ENCODE assay signal across 12 mouse cellular contexts in the genomic region with DNA sequence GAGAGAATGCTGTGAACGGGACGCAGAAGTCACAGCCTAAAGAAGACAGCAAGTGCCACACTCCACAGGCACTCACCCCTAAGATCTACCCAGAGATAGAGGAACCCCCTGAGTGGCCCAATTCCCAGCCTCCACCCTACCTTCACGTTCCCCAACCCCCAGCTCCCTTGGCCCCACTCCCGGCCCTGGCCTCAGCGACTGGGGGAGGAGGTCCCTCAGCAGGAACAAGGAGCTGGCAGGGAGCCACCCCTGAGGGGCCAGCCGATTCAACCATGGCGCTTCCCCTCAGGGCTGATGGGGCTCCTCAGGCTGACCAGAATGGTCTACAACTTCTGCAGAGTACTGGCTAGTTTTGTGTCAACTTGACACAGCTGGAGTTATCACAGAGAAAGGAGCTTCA.
DNase-seq lines count a peak whose midpoint lies in the region; ATAC-seq lines count a peak whose summit lies in the region.
"Had no signal": no experiment of that assay in that cellular context is flagged by ENCODE, and none has a peak within 500 bp of the region (broad histone marks: within the 10 kb centered on the region; RNA-seq: fewer than 3 reads in every experiment).

No protein-coding gene starts in this region.

- H3K4me2 ChIP-seq in forebrain, embryonic 15.5 days (replicated peaks) = no peak overlapping the region
- H3K4me2 ChIP-seq in forebrain, embryonic 11.5 days (ENCODE audit: low read depth, low read length, severe bottlenecking) = no peak overlapping the region
- H3K4me2 ChIP-seq: limb, embryonic 13.5 days had no signal

- no peak overlapping the region for H3K9ac ChIP-seq in forebrain, embryonic 15.5 days (replicated peaks)
- no peak overlapping the region for H3K9ac ChIP-seq in forebrain, embryonic 11.5 days (ENCODE audit: low read length)
- H3K9ac ChIP-seq: limb, embryonic 13.5 days had no signal

- peaks cover 40% of the 10 kb centered on the region for H3K36me3 ChIP-seq in forebrain, embryonic 15.5 days
- peaks cover 6% of the 10 kb centered on the region; the same call in 1 of the 2 replicates for H3K36me3 ChIP-seq in forebrain, embryonic 11.5 days (ENCODE audit: control insufficient read depth, insufficient read depth, low read length)

- H3K9me3 ChIP-seq in forebrain, embryonic 15.5 days = peaks cover 14% of the 10 kb centered on the region; the same call in 1 of the 2 replicates
- peaks cover 14% of the 10 kb centered on the region for H3K9me3 ChIP-seq in forebrain, embryonic 11.5 days (ENCODE audit: control insufficient read depth, low read length)

- H3K27ac ChIP-seq in forebrain, embryonic 15.5 days (replicated peaks) = no peak overlapping the region
- no peak overlapping the region for H3K27ac ChIP-seq in forebrain, embryonic 11.5 days (ENCODE audit: low read depth, low read length)
- H3K27ac ChIP-seq: limb, embryonic 13.5 days had no signal

- H3K4me3 ChIP-seq in forebrain, embryonic 15.5 days = no peak overlapping the region
- H3K4me3 ChIP-seq in forebrain, embryonic 11.5 days (ENCODE audit: low read depth, low read length) = no peak overlapping the region
- H3K4me3 ChIP-seq: limb, embryonic 13.5 days had no signal

- H3K27me3 ChIP-seq in forebrain, embryonic 15.5 days = no peaks in the 10 kb centered on the region
- H3K27me3 ChIP-seq in forebrain, embryonic 11.5 days (ENCODE audit: control insufficient read depth, insufficient read depth, low read length) = no peaks in the 10 kb centered on the region
- H3K27me3 ChIP-seq: CH12.LX; limb, embryonic 13.5 days had no signal

- no peak for DNase-seq in forebrain, embryonic 11.5 days (ENCODE audit: low spot score)
- peak; percentile 61 for DNase-seq in kidney, adult 9 months
- no peak for DNase-seq in kidney, postnatal 25 days
- DNase-seq in right cerebral cortex, adult 18-20 months = peak; percentile 27
- DNase-seq in right cerebral cortex, adult 2 months (ENCODE audit: low spot score in 2 of 2) = no peak
- peak; percentile 10 for DNase-seq in kidney, postnatal 14 days
- DNase-seq in thymus, adult 18-20 months = no peak
- DNase-seq: layer of hippocampus, adult 9-11 months; thymus, postnatal 25 days had no signal

- 0 out of 2 replicates have a peak, but pooled peaks have one; percentile 26 for ATAC-seq in forebrain, embryonic 15.5 days (replicated peaks)
- ATAC-seq in forebrain, embryonic 11.5 days (replicated peaks; ENCODE audit: low FRiP score) = no peak

- peaks cover 4% of the 10 kb centered on the region for H3K4me1 ChIP-seq in forebrain, embryonic 15.5 days
- peaks cover 3% of the 10 kb centered on the region for H3K4me1 ChIP-seq in forebrain, embryonic 11.5 days (replicated peaks; ENCODE audit: control insufficient read depth, insufficient read depth, low read length)
- H3K4me1 ChIP-seq: limb, embryonic 13.5 days had no signal

- 56% methylated on average over 7 of the region's 7 CpGs for WGBS in forebrain, embryonic 15.5 days
- 78% methylated on average over 7 of the region's 7 CpGs for WGBS in forebrain, embryonic 11.5 days

Comparison
In these comparisons a context has a peak if more than half of its experiments do, and no peak if none do; other contexts are left out.
1. DNase-seq: peak in kidney, adult 9 months (single experiment), right cerebral cortex, adult 18-20 months (single experiment) and kidney, postnatal 14 days (single experiment); none in forebrain, embryonic 11.5 days (single experiment), kidney, postnatal 25 days (0 of 2), right cerebral cortex, adult 2 months (0 of 2) and thymus, adult 18-20 months (0 of 2).